21 mouse cellular contexts compared by ENCODE assay signal in the genomic region with DNA sequence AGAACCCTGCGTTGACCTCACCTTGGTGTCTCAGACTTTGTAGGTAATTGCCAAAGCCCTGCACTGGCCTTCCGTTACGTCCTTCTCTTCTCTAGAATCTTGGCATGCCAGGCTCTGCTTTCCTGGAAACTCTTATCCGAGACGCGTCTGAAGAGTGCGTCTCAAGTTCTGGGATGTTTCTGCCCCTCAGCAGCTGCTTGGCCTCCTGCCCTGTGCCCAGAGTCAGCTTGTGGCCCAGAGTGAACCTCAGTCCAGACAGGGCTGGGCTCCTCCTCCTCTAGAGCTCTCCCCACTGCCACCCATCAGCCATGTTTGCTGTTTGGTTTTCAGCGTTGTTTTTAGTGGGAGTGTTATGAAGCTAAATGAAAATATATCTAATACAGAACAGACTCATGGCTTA.
DNase-seq lines count a peak whose midpoint lies in the region; ATAC-seq lines count a peak whose summit lies in the region.
"Had no signal": no experiment of that assay in that cellular context is flagged by ENCODE, and none has a peak within 500 bp of the region (broad histone marks: within the 10 kb centered on the region; RNA-seq: fewer than 3 reads in every experiment).

No protein-coding gene starts in this region.

- no peak for ATAC-seq in cerebellum, adult (ENCODE audit: insufficient number of reproducible peaks, low FRiP score, low TSS enrichment)
- ATAC-seq: forebrain, embryonic 16.5 days; inflammation-experienced regulatory T-cells, adult 6 months; liver, embryonic 12.5 days; liver, postnatal 0 days; Patski had no signal

- intact Hi-C loops in heart, postnatal 14 days (cut with DNase I), result loop anchor here (5.0 kb wide), 1 partner anchor 180 kb away; the partner anchor contains the start of gene Cacng3

- DNase-seq in cerebellum, adult 9-11 months, result peak; percentile 40
- peak; percentile 31 to 64 for DNase-seq in lung, postnatal 4 days
- no peak for DNase-seq in lung, postnatal 25 days (ENCODE audit: low spot score)
- peak; percentile 19 to 21 for DNase-seq in gastrocnemius, adult 8-10 months (ENCODE audit: low spot score in 2 of 2)
- peak; percentile 73 for DNase-seq in skeletal muscle tissue, adult 2 months (ENCODE audit: low read depth, low spot score)
- no peak for DNase-seq in heart, postnatal 14 days
- DNase-seq: adrenal gland, postnatal 10 days; cerebellum, adult 11 months; heart, adult 11 months; heart, postnatal 4 days; kidney, adult 11 months; kidney, postnatal 36 days; left cerebral cortex, postnatal 4 days; liver, postnatal 0 days; right cerebral cortex, postnatal 4 days; thymus, postnatal 4 days had no signal

Comparison
In these comparisons a context has a peak if more than half of its experiments do, and no peak if none do; other contexts are left out.
1. DNase-seq: peak in cerebellum, adult 9-11 months (single experiment), lung, postnatal 4 days (2 of 2), gastrocnemius, adult 8-10 months (2 of 2) and skeletal muscle tissue, adult 2 months (single experiment); none in lung, postnatal 25 days (single experiment) and heart, postnatal 14 days (0 of 2).